Mouse (Mus musculus) regulatory T cell (primary cell): Measurements from ENCODE around the gene Spef2.

Experiments
- in situ Hi-C: fragments of 300-600 bp; cut with MboI, MseI; formaldehyde crosslinking; loops from one replicate; pipeline ENCODE4 v1.15.1; 2025; ENCODE audit warnings: high pct_unique_total_duplicates

The Spef2 gene

DNA sequence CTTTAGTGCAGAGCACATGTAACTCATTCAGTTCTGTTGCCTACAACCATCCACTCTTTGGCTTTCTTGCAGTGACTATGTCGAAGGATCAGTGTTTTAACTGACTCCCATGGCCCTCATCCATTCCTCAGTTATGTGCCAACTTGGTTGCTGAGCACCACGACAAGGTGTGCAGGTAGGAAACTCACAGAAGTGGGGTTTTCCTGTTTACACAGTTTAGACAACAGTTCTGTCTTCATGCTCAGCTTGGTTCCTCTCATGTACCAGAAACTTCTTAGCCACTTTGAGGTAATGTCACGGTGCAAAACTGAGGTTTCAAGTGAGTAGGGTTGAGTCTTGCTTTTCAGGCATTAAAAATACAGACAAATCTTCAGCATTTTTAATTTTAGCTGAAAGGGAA lies 184.5 kb downstream of the Spef2 start:
- in situ Hi-C loops = loop anchor here (10.0 kb wide), 2 partner anchors 199 to 511 kb away; no protein-coding TSS in a partner anchor

DNA sequence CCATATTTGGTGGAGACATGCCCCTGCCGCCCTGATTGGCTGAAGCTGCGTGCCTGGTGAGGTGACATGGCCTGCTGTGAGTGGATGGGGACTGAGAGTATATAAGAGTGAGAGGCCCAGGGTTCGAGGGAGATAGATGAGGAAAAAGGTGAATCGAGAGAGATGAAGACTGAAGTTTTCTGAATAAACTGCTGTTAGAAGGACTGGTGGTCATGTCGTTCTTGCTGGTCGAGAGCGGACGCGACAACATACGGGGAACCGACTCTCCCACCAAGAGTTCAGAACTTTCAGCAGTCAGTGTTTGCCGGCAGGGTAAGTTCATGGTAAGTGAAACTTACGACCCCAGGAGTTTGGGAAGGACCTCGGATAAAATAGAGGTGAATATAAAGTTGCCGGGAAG lies 191.4 kb downstream of the Spef2 start:
- in situ Hi-C loops = loop anchor here (5.0 kb wide), 1 partner anchor 45 kb away; no protein-coding TSS in a partner anchor

DNA sequence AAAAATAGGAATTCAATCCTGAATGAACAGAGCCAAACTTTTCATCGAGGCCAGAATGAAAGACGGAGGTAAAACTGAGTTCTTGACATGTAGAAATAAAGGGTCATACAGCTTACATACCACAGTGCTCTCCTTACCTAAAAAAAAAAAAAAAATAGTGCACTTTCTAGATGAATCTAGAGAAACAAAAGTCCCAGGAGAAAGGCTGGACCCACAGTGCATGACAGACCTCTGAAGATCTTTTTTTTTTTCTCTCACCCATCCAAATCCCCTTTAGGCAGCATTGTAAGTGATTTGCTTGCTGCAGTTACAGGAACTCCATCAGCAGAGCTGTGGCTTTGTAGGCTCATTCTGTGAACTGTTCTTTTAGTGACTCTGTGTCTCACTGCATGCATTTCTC lies 199.7 kb downstream of the Spef2 start:
- in situ Hi-C loops = no loop called here

DNA sequence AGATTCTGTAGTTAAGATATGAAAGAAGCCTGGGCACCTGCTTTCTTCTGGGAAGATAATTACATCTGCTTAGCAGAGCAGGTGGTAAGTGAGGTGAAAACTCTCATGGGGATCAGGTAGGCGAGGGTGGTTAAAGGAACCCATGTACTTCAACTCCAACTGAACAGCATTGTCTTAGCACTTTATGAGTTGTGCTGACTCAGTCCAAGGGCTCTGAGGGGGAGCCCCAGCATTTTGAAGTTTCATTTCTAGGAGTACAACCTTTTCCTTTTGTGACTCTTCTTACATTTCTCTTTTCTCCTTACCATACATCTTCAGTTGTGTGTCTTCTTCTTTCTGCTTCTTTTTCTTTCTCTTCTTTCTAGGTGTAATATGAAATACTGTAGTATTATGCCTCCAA lies 213.5 kb downstream of the Spef2 start:
- in situ Hi-C loops = no loop called here

DNA sequence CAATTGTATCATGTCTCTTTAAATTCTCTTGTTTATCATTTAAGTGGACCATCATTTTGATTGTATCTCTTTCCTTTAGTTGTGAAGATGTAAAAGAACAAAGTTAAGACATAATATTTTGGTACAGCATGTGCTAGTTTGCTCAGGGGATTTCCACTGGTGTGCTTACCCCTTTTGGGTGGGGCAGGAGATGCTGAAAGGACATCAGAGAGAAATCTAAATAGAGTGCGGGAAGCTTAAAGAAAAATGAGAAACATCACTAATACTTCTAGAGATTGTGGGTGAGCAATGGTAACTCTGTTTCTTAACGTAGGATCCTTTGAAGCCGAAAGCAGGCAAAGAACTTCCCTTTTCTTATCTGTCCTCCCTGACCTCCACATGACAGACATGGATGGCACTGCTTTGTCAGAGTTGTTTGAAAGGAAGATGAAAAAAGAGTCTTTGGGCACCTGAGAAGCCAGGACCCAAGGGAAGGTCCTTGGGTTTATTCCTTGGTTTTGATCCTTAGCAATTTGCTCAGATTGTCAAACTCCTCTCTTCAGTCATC lies 215.2 kb downstream of the Spef2 start:
- in situ Hi-C loops = no loop called here

DNA sequence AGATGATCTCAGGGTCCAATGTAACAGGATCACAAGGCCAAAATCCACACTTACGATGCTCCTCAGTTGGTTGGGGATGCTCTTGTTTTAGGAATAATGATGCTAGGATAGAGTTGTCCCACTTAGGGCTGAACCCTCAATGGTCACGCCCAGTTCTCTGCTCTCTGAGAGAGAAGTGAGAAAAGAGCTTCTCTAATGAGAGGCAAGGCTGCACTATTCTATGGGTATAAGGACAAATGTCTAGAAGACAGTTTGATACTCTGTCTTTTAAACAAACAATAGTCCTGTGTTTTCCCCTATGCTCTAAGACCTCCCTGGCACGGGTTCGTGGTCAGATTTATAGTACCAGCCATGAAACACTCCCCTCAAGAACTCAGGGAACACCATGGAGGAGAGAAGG lies 218.6 kb downstream of the Spef2 start, which contains the start of gene Il7r:
Il7r (minus strand) TSS at position 101 of the 400 bp plus-strand sequence.
- in situ Hi-C loops = no loop called here

DNA sequence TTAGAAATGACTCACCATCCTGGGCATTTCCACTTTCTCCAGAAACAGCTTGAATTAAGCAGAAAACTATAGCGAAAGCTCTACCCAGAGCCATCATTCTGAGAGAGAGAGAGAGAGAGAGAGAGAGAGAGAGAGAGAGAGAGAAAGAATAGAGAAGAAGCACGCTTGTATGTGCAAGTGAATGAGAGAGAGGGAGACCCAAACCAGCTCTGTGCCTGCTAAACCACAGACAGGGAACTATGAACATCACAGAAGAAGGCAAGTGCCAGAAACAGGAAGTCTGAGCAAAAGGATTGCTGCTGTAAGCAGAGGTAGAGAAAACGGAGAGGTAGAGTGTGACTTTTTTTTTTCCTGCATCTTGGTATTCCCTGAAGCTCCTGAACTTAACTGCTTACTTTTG lies 219.0 kb downstream of the Spef2 start:
- in situ Hi-C loops = no loop called here
